Mouse (Mus musculus) testis, postnatal 10 days (tissue): ENCODE data around the gene Iqck.

ENCODE experiments used
- DNase-seq: peaks from one replicate; pipeline ENCODE4 v3.0.0; 2021; ENCODE audit warnings: low spot score

The Iqck gene

GRCm38 (mm10) chr7:118948677-118949282, 93.2 kb downstream of the Iqck start:
- DNase-seq: no peak

- no peak for DNase-seq
These were observed 94.2 kb downstream of the Iqck start for GRCm38 (mm10) chr7:118949749-118950148.

- DNase-seq: no peak
These were observed 98.2 kb downstream of the Iqck start for GRCm38 (mm10) chr7:118953626-118954282.

DNA sequence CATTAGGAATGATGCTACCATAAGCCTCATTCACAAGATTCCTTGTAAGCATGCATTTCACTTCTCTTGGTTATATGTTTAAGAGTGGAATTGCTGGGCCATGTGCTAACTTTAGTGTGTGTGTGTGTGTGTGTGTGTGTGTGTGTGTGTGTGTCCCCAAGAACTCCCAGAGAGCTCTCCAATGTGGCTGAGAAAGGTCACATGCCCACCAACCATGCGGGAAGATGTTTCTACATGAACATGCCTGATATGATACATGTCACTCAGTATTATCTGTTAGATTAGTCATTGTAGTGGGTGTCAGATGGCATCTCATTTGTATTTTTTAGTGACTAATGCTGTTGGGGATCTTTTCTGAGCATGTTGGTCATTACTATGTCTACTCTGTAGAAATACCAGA, 99.4 kb downstream of the Iqck start:
- DNase-seq: no peak

- no peak for DNase-seq
These were observed 101.2 kb downstream of the Iqck start for GRCm38 (mm10) chr7:118956616-118957246.

DNA sequence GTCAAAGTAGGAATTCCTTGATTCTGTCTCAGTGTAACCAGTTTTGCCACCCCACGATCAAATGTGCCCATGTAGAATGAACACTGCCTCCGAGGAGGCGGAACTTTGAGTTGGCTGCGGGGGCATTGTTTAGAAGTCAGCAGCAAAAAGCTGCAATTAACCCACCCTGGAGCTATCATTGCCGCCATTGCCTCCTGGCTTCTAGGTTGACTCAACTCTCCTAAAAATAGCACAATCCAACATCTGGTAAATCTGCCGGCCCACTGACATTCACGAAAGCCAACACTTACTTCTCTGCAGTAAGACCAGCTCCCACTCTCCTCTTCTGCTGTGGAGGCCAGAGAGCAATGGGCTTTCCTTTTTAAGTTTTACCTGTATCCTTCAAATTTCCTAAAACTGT, 103.7 kb downstream of the Iqck start:
- no peak for DNase-seq

DNA sequence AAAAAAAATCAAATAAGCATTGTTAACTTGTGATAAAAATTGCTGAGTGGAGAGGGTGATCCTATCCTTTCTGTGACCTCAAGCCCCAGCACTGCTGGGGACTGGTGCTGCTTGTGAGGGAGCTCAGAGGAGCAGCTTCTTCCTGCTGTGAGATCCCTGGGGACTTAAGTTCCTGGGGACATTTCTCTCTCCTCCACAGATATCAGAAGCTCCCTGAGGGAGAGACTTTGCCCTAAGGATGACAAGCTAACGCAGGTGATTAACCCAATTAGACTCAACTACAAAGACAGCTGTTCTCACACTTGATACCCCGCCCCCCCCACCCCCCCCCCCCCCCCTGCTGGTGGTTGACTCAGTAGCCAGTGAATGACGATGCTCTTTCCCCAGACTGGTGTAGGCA, 109.2 kb downstream of the Iqck start:
- DNase-seq: no peak

- no peak for DNase-seq
These were observed 109.6 kb downstream of the Iqck start for GRCm38 (mm10) chr7:118965198-118965597.

- no peak for DNase-seq
These were observed 113.3 kb downstream of the Iqck start for GRCm38 (mm10) chr7:118968870-118969269.

DNA sequence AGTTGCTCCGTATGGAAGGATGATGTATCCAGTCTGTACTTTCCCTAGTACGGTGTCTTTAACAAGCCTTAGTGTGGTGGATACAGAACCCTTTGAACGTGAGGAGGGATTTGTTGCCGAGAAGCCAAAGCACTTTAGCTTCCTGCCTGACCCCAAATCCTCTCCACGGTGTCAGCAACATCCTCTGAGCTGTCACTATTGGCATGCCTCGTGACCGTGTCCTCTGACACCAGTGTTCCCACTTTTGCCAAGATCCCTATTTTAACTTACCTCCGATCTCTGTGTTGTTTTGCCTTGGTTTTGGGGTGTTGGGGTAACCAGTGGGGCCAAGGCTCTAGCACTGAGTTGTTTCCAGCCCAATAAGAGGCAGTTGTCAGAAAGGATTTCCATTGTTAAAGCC, 115.9 kb downstream of the Iqck start:
- DNase-seq: no peak

GRCm38 (mm10) chr7:118972306-118972705, 116.8 kb downstream of the Iqck start:
- DNase-seq: no peak

- no peak for DNase-seq
These were observed 117.8 kb downstream of the Iqck start for GRCm38 (mm10) chr7:118973377-118973776.

DNA sequence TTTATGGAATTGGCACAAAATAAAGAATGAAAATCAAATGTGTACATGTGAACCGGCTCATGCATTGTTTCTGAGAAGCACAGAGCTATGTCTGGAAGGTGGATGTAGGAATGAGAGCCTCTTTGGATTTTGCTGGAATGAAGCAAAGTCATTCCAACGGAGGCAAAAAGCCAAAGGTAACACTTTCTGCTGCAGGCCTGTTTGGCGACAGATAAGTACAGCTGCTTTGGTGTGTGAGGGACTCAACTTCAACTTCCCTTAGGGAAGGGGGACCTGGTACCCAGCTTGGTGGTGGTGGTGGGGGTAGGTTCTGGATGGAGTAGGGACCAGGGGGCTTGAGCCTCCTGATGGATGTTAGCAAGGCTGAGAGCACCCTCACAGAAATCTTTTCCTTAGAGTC, 120.3 kb downstream of the Iqck start:
- no peak for DNase-seq

GRCm38 (mm10) chr7:118976414-118977166, 121.0 kb downstream of the Iqck start:
- no peak for DNase-seq

DNA sequence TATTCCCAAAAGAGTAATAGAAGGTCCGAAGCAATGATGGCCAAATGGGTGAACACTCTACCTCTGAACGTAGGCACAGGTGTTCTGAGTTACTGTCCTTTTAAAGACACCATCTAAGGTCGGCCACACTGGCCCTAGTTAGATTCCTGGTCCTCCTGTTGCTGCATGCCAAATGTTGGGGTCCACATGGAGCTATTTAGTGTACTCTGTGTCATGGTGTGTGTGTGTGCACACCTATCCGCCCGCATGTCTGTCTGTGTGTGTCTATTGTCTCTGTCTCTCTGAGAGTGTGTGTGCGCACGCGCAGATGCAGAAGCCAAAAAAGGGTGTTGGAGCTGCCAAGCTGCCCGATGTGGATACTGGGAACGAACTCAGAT, 121.6 kb downstream of the Iqck start:
- DNase-seq: no peak

GRCm38 (mm10) chr7:118979121-118979520, 123.6 kb downstream of the Iqck start:
- DNase-seq: no peak

DNA sequence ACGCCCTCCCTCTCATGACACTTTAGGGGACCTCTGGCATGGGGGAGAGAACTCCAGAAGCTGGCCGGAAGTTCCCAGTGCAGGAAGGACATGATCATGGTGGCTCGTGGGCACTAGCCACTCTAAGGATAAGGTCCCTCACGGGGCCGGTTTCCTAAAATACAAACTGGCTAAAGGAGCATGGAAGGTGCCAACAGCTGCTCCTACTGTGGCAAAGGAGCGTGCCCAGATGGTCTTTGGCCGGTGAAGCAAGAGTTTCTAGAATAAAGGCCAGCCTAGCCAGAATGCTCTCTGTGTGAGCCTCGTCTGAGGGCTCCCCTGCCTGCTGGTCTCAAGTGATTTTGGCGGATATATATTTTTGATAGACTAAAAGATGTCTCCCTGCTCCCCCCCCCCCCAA, 124.2 kb downstream of the Iqck start:
- no peak for DNase-seq

DNA sequence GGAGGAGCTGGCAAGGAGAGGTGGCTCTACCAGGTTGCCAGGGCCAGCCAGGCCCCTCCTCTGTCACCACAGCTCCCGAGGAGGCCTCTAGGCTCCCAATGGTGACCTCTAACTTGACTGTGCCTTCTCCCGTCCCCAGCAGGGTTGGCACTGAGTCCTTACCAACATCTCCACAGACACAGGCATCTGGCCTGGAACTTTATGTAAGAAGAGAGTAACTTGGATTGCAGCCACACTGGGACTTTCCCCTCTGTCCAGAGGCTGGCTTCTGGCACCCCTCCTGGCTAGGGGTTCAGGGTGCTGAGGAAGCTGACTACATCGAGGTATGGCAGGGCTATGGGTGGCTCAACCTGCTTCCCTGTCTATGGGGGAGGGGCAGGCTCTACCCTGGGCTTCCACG, 125.8 kb downstream of the Iqck start:
- DNase-seq: no peak

DNA sequence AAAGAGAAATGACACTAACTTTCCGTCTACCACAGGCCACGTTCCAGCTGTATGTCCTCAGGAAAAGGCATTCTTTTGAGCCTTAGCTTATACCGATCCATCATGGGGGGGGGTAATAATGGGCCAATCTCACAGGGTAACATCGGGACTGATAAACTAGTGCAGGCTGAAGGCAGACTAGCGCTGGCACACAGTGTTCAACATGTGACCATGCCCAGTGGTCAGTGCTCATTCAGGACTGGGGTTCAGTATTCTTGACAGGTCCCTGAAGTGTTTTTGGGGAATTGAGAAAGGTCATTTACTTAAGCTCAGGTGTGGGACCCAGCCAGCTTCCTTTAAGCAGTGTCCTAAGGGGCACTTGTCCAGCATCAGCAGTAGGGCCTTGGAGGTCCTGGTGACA, 126.3 kb downstream of the Iqck start:
- DNase-seq: no peak

GRCm38 (mm10) chr7:118982586-118982985, 127.0 kb downstream of the Iqck start:
- no peak for DNase-seq

- peak; percentile 67 for DNase-seq
These were observed 128.4 kb downstream of the Iqck start for GRCm38 (mm10) chr7:118983961-118984360.

- peak; percentile 78 for DNase-seq
These were observed 130.2 kb downstream of the Iqck start for GRCm38 (mm10) chr7:118985786-118986185.

DNA sequence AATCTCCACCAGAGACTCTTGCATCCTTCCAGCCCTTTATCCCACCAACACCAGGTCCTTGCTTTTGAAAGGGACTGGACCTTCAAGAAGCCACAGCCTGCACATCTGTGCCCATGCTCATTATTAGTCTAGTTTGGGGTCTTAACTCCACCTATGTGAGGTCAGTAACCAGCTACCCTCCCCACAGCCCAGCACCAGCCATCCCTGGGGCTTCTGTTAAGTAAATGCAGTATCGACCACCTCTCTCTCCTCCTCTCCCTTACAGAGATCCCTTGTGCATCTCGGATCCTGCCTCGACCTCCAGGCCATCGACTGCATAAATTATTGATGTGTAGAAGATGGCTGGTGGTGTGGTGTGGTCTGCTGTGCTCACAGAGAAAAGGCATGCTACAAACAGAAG, 130.8 kb downstream of the Iqck start:
- no peak for DNase-seq
